Mouse (Mus musculus): ENCODE measurements at regions not wholly inside any gene's neighbourhood (a gene's known extent, or its start where the extent isn't known, plus 50 kb on each side); places are given as distances from the start of the nearest gene placed in this dataset.
"Not testable (repeated sequence)": the region's sequence is repeated elsewhere in the genome, so short reads cannot be mapped to it uniquely, and the experiment has no call there.

- DNase-seq: no peak
Measured at GRCm38 (mm10) chr7:64101679-64102078, 52.0 kb upstream of the Trpm1 start.

DNA sequence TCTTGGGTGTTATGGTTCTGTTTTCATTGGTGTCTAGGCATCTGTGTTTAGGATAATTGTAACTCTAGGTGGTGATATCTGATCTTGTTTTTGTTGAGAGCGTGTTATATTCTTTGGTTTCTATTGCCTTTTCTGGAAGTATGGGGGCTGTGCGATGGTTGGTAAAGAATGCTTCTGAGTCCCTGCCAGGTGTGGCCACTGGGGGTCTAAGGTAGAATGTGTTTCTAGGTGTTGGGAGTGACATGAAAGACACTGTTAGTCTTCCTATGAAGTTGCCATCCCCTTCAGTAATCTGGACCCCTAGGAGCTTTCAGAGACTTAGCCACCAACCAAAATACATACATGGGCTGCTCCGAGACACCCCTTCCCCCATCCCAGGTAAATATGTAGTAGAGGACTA, 54.0 kb upstream of the Trpm1 start:
- DNase-seq: no peak

- DNase-seq: no peak
Measured at GRCm38 (mm10) chr7:64090067-64090466, 63.6 kb upstream of the Trpm1 start.

GRCm38 (mm10) chr7:64089034-64089433, 64.6 kb upstream of the Trpm1 start:
- no peak for DNase-seq

GRCm38 (mm10) chr7:64083978-64084377, 69.7 kb upstream of the Trpm1 start:
- DNase-seq: not testable (repeated sequence)

DNA sequence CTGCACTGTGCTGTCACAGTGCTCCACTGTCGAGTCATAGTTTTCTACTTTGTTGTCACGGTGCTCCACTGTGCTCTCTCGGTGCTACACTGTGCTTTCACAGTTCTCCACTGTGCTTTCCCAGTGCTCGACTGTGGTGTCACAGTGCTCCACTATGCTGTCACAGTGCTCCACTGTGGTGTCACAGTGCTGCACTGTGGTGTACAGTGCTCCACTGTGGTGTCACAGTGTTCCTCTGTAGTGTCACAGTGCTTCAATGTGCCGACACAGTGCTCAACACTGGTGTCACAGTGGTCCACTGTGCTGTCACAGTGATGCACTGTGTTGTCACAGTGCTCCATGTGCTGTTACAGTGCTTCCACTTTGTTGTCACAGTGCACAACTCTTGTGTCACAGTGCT, 71.0 kb upstream of the Trpm1 start:
- DNase-seq: no peak

DNA sequence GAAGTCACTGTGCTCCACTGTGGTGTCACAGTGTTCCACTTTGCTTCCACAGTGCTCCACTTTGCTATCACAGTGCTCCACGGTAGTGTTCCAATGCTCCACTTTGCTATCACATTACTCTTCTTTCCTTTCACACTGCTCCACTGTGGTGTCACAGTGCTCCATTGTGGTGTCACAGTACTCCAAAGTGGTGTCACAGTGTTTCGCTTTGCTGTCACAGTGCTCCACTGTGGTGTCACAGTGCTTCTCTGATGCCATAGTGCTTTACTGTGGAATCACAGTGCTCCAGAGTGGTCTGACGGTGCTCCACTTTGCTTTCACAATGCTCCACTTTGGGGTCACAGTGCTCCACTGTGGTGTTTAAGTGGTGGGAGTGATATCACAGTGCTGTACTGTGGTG, 71.4 kb upstream of the Trpm1 start:
- no peak for DNase-seq

GRCm38 (mm10) chr7:64081618-64082017, 72.0 kb upstream of the Trpm1 start:
- DNase-seq: no peak

DNA sequence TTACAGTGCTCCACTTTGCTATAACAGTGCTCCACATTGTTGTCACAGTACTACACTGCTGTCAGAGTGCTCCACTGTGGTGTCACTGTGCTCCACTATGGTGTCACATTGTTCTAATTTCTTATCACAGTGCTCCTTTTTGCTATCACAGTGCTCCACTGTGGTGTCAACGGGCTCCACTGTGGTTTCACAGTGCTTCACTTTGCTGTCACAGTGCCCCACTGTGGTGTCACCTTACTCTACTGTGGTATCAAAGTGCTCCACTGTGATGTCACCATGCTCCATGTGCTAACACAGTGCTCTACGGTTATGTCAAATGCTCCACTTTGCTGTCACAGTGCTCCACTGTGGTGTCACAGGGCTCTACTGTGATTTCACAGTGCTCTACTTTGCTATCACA, 72.6 kb upstream of the Trpm1 start:
- no peak for DNase-seq

- DNase-seq: no peak
Measured at GRCm38 (mm10) chr7:64079301-64079700, 74.3 kb upstream of the Trpm1 start.

DNA sequence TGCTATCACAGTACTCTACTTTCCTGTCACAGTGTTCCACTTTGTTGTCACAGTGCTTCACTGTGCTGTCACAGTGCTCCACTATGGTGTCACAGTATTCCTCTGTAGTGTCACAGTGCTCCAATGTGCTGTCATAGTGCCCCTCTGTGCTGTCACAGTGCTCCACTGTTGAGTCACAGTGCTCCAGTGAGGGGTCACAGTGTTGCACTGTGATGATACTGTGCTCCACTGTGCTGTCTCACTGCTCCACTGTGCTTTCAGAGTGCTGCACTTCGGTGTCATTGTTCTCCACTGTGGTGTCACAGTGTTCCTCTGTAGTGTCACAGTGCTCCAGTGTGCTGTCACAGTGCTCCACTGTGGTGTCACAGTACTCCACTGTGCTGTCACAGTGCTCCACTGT, 75.0 kb upstream of the Trpm1 start:
- no peak for DNase-seq

DNA sequence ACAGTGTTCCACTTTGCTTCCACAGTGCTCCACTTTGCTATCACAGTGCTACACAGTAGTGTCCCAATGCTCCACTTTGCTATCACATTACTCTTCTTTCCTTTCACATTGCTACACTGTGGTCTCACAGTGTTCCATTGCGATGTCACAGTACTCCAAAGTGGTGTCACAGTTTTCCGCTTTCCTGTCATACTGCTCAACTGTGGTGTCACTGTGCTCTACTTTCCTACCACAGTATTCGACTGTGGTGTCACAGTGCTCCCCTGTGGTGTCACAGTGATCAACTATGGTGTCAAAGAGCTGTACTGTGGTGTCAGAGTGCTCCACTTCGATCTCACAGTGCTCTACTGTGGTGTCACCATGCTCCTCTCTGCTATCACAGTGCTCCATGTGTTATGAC, 76.1 kb upstream of the Trpm1 start:
- DNase-seq: no peak

- DNase-seq: no peak
Measured at GRCm38 (mm10) chr7:64076764-64077360, 76.8 kb upstream of the Trpm1 start.

GRCm38 (mm10) chr7:64075696-64076313, 77.8 kb upstream of the Trpm1 start:
- DNase-seq: no peak

DNA sequence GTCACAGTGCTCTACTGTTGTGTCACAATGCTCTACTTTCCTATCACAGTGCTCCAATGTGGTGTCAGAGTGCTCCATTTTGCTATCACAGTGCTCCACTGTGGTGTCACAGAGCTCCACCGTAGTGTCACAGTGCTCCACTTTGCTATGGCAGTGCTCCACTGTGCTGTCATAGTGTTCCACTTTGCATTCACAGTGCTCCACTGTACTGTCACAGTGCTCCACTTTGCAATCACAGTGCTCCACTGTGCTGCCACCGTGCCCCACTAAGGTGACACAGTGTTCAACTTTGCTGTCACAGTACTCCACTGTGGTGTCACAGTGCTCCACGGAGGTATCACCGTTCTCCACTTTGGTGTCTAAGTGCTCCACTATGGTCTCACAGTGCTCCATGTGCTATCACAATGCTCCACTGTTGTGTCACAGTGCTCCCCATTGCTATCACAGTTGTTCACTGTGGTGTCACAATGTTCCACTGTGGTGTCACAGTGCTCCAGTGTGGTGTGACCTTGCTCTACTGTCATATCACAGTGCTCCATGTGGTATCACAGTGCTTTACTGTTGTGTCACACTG, 78.9 kb upstream of the Trpm1 start:
- DNase-seq: no peak

DNA sequence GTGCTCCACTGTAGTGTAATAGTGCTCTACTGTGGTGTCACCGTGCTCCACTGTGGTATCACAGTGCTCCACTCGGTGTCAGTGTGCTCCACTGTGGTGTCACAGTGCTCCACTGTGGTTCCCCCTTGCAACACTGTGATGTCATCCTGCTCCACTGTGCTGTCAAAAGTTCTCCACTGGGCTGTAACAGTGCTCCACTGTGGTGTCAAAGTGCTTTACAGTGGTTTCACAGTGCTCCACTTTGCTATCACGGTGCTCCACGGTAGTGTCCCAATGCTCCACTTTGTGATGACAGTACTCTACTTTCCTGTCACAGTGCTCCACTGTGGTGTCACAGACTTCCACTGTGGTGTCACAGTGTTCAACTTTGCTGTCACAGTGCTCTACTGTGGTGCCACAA, 79.4 kb upstream of the Trpm1 start:
- no peak for DNase-seq

DNA sequence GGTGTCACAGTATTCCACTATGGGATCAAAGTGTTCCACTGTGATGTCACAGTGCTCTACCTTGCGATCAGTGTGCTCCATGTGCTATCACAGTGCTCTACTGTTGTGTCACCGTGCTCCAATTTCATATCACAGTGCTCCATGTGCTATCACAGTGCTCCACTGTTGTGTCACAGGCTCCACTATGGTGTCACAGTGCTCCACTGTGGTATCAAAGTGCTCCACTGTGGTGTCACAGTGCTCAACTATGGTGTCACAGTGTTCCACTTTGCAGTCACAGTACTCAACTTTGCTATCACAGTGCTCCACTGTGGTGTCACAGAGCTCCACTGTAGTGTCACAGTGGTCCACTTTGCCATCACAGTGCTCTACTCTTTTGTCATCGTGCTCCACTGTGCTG, 79.9 kb upstream of the Trpm1 start:
- no peak for DNase-seq

GRCm38 (mm10) chr7:64070930-64071329, 82.7 kb upstream of the Trpm1 start:
- no peak for DNase-seq

GRCm38 (mm10) chr7:64065529-64066247, 87.9 kb upstream of the Trpm1 start:
- peak; percentile 94 for DNase-seq

DNA sequence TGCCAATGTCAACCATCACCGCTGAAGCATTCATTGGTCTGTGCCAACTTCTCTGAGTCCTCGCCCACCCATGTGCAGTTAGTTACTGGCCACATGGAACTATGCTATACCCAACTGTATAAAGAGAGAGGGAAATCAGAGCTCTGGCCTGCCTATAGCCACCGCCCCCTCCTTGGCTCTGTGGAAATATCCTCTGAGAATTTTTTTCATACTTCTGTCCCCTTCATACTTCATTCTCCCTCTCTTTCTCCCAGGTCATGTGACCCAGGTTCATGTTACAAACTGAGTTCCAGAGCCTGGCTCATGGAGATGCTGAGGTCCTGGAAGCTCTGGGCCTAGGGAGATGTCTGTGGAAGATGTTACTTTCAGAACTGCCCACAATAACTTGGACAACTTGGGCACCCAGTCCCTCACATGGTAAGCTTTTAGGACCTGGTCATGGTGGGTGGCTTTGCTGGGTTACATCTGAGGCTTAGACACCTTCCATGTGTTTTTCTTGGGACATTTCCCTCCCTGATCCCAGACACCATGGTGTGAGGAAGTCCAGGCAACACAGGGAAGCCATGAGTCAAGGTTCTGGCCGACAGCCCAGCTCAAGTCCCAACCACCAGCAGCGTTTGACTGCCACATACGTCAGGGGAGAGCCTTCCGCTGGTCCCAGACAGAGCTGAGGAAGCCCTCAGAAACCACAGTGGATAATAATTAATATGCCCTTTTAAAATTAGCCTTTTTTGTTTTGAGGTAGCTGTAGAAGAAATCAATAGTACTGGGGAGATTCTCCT, 89.0 kb upstream of the Trpm1 start:
- peak; percentile 44 for DNase-seq

DNA sequence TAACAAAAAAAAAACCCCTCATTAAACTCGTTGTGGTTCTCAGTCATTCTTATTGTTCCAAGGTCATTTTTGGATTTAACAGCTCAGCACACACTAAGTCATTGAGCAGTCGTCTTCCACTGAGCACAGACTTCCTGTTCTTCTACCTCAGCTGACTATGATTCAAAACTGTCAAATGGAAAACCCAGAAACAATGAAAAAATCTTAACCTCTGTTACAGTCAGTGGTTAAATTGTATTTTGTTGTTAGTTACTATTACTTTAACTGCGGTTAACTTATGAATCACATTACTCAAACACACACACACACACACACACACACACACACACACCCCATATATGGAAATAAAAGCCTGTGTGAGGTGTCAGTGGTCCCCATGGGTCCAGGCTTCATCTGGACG, 92.5 kb upstream of the Trpm1 start:
- DNase-seq: no peak

DNA sequence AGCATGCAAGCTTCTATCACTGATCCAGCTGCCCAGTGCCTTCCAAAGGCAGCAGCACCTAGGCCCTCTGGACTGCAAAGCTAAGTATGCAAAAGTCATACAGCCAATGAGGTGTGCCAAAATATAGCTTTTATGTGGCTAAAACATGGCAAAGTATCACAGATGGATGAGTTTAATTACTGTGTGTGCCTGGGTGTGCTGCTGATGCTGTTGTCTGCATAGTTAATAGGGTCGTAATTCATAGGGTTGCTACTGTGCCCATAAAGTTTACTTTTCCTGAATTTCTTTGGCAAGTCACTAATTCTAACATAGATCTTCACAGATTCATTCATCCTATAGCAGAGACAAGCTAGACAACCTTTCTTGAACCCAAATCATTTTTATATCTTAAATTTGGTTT, 93.1 kb upstream of the Trpm1 start:
- no peak for DNase-seq

- no peak for DNase-seq
Measured at GRCm38 (mm10) chr7:64060051-64060450, 93.6 kb upstream of the Trpm1 start.
